Mouse (Mus musculus): ENCODE measurements around the gene Bmp2k. TPM values are rescaled to one million over a fixed set of nuclear protein-coding genes. Genes with fewer than 3 reads are reported as not detected.

Gene Bmp2k
- polyA plus RNA-seq, 1 experiment from 2014 or later: 12.3 TPM

GRCm38 (mm10) chr5:97054166-97054565 is 56.7 kb downstream of the Bmp2k start:
- Histone ChIP-seq H3K27me3 (ENCODE audit: insufficient read depth, poor library complexity, severe bottlenecking) (no peaks in the 10 kb centered on the region), H3K27ac (no peak overlapping the region), H3K4me3 (no peak overlapping the region), H3K4me1 (0 out of 2 replicates have a peak, but pooled peaks cover 2% of the 10 kb centered on the region), H3K9me3 (no peaks in the 10 kb centered on the region), H3K36me3 (peaks cover 20% of the 10 kb centered on the region)
- WGBS: 81% methylated on average over 5 of the region's 5 CpGs
- no peak for DNase-seq (ENCODE audit: low spot score)

DNA sequence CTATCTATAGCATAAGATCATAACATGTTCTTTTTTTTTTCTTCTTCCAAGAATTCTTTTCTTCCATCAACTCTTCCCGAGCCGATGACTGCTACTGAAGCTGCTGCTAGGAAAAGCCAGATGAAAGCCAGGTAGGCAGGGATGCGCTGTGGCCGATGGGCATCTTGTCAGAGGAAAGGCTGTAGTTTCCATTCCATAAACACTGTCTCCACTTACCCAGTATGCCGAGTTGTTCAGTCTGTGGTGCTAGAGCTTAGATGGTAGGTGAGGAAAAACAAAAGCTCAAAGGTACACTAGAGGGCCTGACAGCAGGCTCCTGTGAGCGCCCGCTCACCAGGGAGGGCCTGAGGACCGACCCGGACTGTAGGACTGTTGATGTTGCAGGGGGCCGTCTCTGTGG is 57.3 kb downstream of the Bmp2k start:
- Histone ChIP-seq H3K27ac (no peak overlapping the region), H3K4me1 (0 out of 2 replicates have a peak, but pooled peaks cover 2% of the 10 kb centered on the region), H3K9me3 (no peaks in the 10 kb centered on the region), H3K36me3 (peaks cover 20% of the 10 kb centered on the region), H3K4me3 (no peak overlapping the region), H3K27me3 (ENCODE audit: insufficient read depth, poor library complexity, severe bottlenecking) (no peaks in the 10 kb centered on the region)
- no peak for DNase-seq (ENCODE audit: low spot score)
- WGBS: 77% methylated on average over 10 of the region's 10 CpGs

- Histone ChIP-seq H3K27ac (no peak overlapping the region), H3K9me3 (no peaks in the 10 kb centered on the region), H3K27me3 (ENCODE audit: insufficient read depth, poor library complexity, severe bottlenecking) (no peaks in the 10 kb centered on the region), H3K4me1 (0 out of 2 replicates have a peak, but pooled peaks cover 2% of the 10 kb centered on the region), H3K36me3 (peaks cover 20% of the 10 kb centered on the region), H3K4me3 (no peak overlapping the region)
- DNase-seq (ENCODE audit: low spot score): no peak
- WGBS: 22% methylated on average over 1 of the region's 1 CpGs
Measured at GRCm38 (mm10) chr5:97055511-97056068, 58.1 kb downstream of the Bmp2k start.

GRCm38 (mm10) chr5:97056359-97056758 is 58.9 kb downstream of the Bmp2k start:
- DNase-seq (ENCODE audit: low spot score): no peak
- Histone ChIP-seq H3K36me3 (peaks cover 18% of the 10 kb centered on the region), H3K4me1 (0 out of 2 replicates have a peak, but pooled peaks cover 2% of the 10 kb centered on the region), H3K4me3 (no peak overlapping the region), H3K9me3 (no peaks in the 10 kb centered on the region), H3K27me3 (ENCODE audit: insufficient read depth, poor library complexity, severe bottlenecking) (no peaks in the 10 kb centered on the region), H3K27ac (no peak overlapping the region)
- 91% methylated on average over 3 of the region's 3 CpGs for WGBS

GRCm38 (mm10) chr5:97056791-97057450 is 59.4 kb downstream of the Bmp2k start:
- H3K9me3 ChIP-seq: no peaks in the 10 kb centered on the region
- H3K4me3 ChIP-seq: no peak overlapping the region
- 0 out of 2 replicates have a peak, but pooled peaks cover 2% of the 10 kb centered on the region for H3K4me1 ChIP-seq
- DNase-seq (ENCODE audit: low spot score): no peak
- 86% methylated on average over 12 of the region's 12 CpGs for WGBS
- no peak overlapping the region for H3K27ac ChIP-seq
- H3K36me3 ChIP-seq: peaks cover 18% of the 10 kb centered on the region
- no peaks in the 10 kb centered on the region for H3K27me3 ChIP-seq (ENCODE audit: insufficient read depth, poor library complexity, severe bottlenecking)

DNA sequence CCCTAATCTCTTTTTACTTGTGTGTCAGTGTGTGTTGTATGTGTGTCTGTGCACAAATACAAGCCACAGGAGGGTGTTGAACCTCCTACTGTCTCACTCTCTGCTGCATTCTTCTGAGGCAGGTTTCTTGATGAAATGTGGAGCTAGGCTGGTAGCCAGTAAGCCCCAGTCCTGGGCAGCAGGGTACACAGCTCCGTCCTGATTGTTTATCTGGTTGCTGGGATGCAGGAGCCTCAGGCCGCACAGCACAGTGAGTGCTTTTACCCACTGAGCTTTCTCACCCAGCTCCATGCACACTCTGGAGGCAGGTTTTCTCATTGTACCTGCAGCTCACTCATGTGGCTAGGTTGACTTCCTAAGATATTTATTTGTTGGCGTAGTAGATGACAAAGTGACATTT is 63.4 kb downstream of the Bmp2k start:
- H3K9me3 ChIP-seq: no peaks in the 10 kb centered on the region
- no peaks in the 10 kb centered on the region for H3K27me3 ChIP-seq (ENCODE audit: insufficient read depth, poor library complexity, severe bottlenecking)
- H3K27ac ChIP-seq: no peak overlapping the region
- no peak overlapping the region for H3K4me3 ChIP-seq
- H3K4me1 ChIP-seq: peaks cover 15% of the 10 kb centered on the region
- no peak for DNase-seq (ENCODE audit: low spot score)
- peaks cover 35% of the 10 kb centered on the region for H3K36me3 ChIP-seq
- WGBS: 47% methylated on average over 3 of the region's 3 CpGs

DNA sequence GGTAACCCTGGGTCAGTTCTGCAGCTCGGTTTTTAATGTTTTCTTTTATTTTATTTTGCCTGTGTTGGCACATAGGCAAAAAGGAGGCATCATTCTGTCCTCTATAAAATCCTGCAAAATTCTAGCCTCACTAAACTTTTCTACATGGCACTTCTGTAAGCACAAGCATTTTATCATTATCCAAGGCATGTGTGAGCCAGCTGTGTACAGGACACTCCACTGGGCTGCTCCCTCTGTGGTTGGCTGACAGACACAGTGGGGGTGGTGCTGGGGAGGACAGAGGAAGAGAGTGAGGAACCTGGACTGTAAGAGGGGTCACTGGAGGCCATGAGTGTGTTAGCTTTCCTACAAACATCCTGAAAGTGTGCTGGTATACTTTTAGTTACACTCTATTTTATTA is 64.6 kb downstream of the Bmp2k start:
- no peak for DNase-seq (ENCODE audit: low spot score)
- WGBS: 86% methylated on average over 1 of the region's 1 CpGs
- no peak overlapping the region for H3K27ac ChIP-seq
- H3K27me3 ChIP-seq (ENCODE audit: insufficient read depth, poor library complexity, severe bottlenecking): no peaks in the 10 kb centered on the region
- H3K4me1 ChIP-seq: peaks cover 14% of the 10 kb centered on the region
- H3K9me3 ChIP-seq: no peaks in the 10 kb centered on the region
- H3K4me3 ChIP-seq: no peak overlapping the region
- peaks cover 40% of the 10 kb centered on the region for H3K36me3 ChIP-seq

DNA sequence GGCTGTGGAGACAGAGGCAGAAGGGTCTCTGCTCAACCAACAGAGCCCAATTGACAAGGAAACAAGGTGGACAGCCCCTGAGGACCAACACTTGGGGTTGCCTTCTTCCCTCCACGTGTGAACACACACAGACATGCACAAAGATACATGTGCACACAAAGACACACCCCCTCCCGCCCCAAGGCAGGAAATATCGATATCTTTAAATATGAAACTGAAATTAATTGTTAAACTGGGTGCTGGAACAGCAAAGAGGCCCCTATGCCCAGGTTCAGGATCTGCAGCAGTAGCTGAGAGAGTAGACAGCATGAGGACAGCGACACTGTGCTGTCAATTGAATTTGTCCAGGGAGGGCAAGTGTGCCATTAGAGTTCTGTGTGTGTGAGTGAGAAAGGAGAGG is 68.3 kb downstream of the Bmp2k start:
- no peak overlapping the region for H3K4me3 ChIP-seq
- no peaks in the 10 kb centered on the region for H3K9me3 ChIP-seq
- H3K27ac ChIP-seq: no peak overlapping the region
- 85% methylated on average over 4 of the region's 4 CpGs for WGBS
- no peak for DNase-seq (ENCODE audit: low spot score)
- H3K27me3 ChIP-seq (ENCODE audit: insufficient read depth, poor library complexity, severe bottlenecking): no peaks in the 10 kb centered on the region
- peaks cover 38% of the 10 kb centered on the region for H3K36me3 ChIP-seq
- peaks cover 13% of the 10 kb centered on the region for H3K4me1 ChIP-seq

DNA sequence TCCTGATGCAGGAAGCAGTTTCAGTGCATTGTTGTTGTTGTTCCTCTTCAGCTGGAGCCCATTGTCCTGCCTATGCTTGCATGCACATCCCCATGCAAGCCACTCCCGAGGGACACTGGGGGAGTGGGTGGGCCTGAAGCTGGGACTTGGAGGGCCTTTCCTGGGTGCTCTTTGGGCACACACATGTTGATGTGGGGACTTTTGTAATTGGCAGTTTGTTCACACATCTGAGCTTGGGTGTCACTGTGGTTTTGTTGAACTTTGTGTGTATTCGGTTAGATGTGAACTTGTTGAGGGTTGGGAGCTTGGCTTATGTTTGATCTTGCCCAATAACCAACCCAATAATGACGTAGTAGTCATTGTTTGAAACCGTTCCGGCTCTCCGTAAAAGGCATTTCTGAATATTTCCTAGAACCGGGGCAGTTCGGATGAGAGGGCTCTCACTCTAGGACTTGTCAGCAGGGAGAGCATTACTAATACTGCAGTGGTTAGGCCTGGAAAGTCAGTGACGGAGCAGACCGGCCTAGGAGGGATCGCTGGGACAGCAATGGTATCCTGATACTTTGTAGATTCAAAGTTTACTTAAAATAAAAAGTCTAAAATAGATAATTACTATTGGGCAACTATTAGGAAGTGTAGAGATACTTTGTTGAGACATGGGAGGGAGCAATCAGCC is 78.1 kb downstream of the Bmp2k start:
- H3K4me3 ChIP-seq: no peak overlapping the region
- H3K27ac ChIP-seq: no peak overlapping the region
- no peaks in the 10 kb centered on the region for H3K9me3 ChIP-seq
- WGBS: 92% methylated on average over 11 of the region's 11 CpGs
- peaks cover 17% of the 10 kb centered on the region for H3K4me1 ChIP-seq
- H3K36me3 ChIP-seq: peaks cover under 1% of the 10 kb centered on the region; the same call in 1 of the 2 replicates
- no peaks in the 10 kb centered on the region for H3K27me3 ChIP-seq (ENCODE audit: insufficient read depth, poor library complexity, severe bottlenecking)
- no peak for DNase-seq (ENCODE audit: low spot score)

- no peaks in the 10 kb centered on the region for H3K9me3 ChIP-seq
- no peaks in the 10 kb centered on the region for H3K27me3 ChIP-seq (ENCODE audit: insufficient read depth, poor library complexity, severe bottlenecking)
- no peak overlapping the region for H3K27ac ChIP-seq
- H3K4me1 ChIP-seq: peaks cover 19% of the 10 kb centered on the region
- DNase-seq (ENCODE audit: low spot score): no peak
- H3K4me3 ChIP-seq: no peak overlapping the region
- H3K36me3 ChIP-seq: no peaks in the 10 kb centered on the region
- WGBS: 94% methylated on average over 5 of the region's 5 CpGs
Measured at GRCm38 (mm10) chr5:97076167-97076566, 78.7 kb downstream of the Bmp2k start.

- peaks cover 20% of the 10 kb centered on the region for H3K4me1 ChIP-seq
- H3K27ac ChIP-seq: no peak overlapping the region
- no peaks in the 10 kb centered on the region for H3K36me3 ChIP-seq
- no peaks in the 10 kb centered on the region for H3K27me3 ChIP-seq (ENCODE audit: insufficient read depth, poor library complexity, severe bottlenecking)
- no peaks in the 10 kb centered on the region for H3K9me3 ChIP-seq
- no peak for DNase-seq (ENCODE audit: low spot score)
- no peak overlapping the region for H3K4me3 ChIP-seq
- 82% methylated on average over 7 of the region's 7 CpGs for WGBS
Measured at GRCm38 (mm10) chr5:97077676-97078075, 80.2 kb downstream of the Bmp2k start.

DNA sequence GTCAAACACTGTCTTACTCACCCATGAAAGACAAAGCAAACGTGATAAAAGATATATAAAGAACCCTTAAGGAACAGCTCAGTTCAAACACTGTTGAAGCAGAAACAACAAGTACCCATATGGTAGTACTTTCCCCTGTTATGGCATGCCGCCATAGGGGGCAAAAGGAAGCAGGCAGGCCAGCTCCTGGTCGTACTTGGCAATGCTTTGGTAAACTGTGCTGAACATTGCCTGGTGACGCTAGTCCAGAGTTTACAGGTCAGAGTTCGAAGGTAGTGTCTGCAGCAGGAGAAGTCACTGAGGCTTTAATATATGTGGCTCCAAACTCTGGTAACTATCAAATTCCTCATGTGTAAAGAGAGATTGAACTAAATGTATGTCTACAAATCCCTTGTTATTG is 81.2 kb downstream of the Bmp2k start:
- WGBS: 75% methylated on average over 5 of the region's 5 CpGs
- Histone ChIP-seq H3K4me1 (peaks cover 20% of the 10 kb centered on the region), H3K4me3 (no peak overlapping the region), H3K27ac (0 out of 2 replicates have a peak overlapping the region, but pooled peaks have one; percentile 10), H3K36me3 (no peaks in the 10 kb centered on the region), H3K9me3 (no peaks in the 10 kb centered on the region), H3K27me3 (ENCODE audit: insufficient read depth, poor library complexity, severe bottlenecking) (no peaks in the 10 kb centered on the region)
- no peak for DNase-seq (ENCODE audit: low spot score)

DNA sequence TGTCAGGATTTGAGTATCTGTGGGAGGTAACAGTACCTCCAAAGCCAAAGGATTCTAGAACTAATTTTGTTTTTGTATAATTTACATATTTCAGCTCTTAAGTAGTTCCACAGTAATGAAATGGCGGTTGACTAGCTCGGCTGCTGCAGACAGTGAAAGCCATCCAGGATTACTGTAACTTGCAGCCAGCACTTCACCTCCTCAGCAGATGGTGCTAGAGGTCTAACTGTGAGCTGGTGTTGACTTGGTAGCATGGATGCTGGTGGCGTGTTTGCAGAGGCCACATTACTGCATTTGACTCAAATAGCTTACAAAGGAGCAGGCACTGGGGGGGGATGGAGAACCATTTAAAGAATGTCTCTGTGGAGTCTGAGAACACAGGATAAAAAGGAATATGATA is 84.0 kb downstream of the Bmp2k start:
- Histone ChIP-seq H3K4me3 (no peak overlapping the region), H3K36me3 (0 out of 2 replicates have a peak, but pooled peaks cover 4% of the 10 kb centered on the region), H3K27me3 (ENCODE audit: insufficient read depth, poor library complexity, severe bottlenecking) (no peaks in the 10 kb centered on the region), H3K9me3 (no peaks in the 10 kb centered on the region), H3K4me1 (peaks cover 20% of the 10 kb centered on the region), H3K27ac (no peak overlapping the region)
- WGBS: 48% methylated on average over 3 of the region's 3 CpGs
- DNase-seq (ENCODE audit: low spot score): no peak

All from heart, embryonic 10.5 days (tissue).